Mouse (Mus musculus): ENCODE measurements around the gene Cpt1b. TPM values are rescaled to one million over a fixed set of nuclear protein-coding genes. Genes with fewer than 3 reads are reported as not detected.

The Cpt1b gene
- polyA plus RNA-seq, 1 experiment from 2014 or later = 0.73 TPM

DNA sequence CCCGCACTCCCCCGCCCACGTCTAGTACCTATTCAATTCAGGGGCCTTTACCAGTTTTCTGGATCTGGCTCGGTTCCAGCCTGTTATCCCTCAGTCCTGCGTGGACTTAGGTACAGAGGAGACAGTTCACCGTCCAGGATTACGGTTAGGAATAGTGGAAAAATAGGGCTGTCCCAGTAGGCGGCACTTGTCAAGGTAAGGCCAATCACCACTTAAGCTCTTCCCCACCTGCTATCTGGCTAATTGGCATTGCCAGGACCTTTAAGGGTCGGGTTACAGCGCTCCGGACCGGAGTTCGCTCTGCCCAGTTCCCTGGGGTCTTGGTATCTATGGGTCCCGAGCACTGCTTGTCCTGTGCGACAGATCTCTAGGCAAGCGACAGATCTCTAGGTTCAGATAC lies 48.7 kb downstream of the Cpt1b start, which contains the start of gene Tymp:
Gene Tymp (minus strand): TSS at position 83 of the 400 bp plus-strand sequence.
- Histone ChIP-seq H3K9me3 (no peaks in the 10 kb centered on the region), H3K36me3 (peaks cover 8% of the 10 kb centered on the region), H3K27me3 (peaks cover 62% of the 10 kb centered on the region), H3K4me2 (no peak within 1 kb of the TSS), H3K4me1 (replicated peaks) (peaks cover 40% of the 10 kb centered on the region), H3K27ac (replicated peaks) (no peak within 1 kb of the TSS), H3K9ac (no peak within 1 kb of the TSS), H3K4me3 (no peak within 1 kb of the TSS)
- WGBS = 27% methylated on average over 16 of the region's 16 CpGs
- ATAC-seq (ENCODE audit: low read depth) = no peak

DNA sequence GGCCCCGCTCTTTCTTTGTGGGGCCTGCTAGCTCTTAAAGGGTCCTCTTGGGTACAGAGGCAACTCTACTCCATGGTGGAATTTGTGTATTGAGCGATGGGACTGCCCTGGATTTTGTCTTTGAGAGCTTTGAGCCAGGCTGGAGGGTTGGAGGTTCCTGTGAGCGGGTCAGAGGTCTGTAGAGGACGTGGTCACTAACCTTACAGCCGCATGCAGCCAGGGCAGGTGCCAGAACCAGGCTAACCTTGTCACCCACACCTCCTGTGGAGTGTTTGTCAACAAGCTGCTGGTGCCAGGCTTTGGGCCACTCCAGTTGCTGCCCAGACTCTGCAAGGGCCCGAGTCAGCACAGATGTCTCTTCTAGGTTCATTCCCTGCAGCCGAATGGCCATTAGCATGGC lies 49.6 kb downstream of the Cpt1b start:
- Histone ChIP-seq H3K9me3 (no peaks in the 10 kb centered on the region), H3K4me2 (no peak overlapping the region), H3K4me1 (replicated peaks) (peaks cover 40% of the 10 kb centered on the region), H3K27me3 (peaks cover 60% of the 10 kb centered on the region), H3K27ac (replicated peaks) (no peak overlapping the region), H3K9ac (no peak overlapping the region), H3K36me3 (peaks cover 18% of the 10 kb centered on the region), H3K4me3 (no peak overlapping the region)
- 78% methylated on average over 7 of the region's 7 CpGs for WGBS
- no peak for ATAC-seq (ENCODE audit: low read depth)

DNA sequence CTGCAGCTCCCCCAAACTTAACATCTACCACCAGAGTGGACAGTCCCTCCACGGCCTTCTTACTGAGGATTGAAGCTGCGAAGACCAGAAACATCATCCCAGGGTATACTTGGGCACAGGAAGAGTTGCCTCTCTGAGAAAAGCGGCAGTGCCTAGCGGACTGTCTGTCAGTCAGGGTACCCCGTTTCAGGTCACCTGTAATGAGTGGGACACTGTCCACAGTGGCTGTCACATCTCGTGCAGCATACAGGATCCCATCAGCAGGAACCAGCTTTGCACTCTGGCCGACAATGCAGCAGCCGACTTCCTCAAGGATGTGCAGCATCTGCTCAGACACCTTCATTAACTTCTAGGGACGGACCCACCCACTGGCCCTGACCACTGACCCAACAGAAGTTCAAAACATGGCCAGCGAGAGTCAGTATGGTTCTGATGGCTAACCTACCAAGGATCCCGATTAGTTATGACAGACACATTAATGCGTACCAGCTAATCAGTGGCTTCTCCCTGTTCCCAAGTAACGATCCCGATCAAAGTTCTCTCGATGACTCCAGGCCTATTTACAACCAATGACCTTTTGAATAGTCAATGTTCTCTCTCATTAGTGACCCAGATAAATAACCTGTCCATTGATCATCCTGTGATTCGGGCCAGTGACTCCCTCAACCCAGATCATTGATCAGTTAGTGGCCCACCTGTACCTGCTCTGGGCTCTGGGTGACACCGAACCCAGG lies 50.7 kb downstream of the Cpt1b start:
- Histone ChIP-seq H3K4me3 (0 out of 2 replicates have a peak overlapping the region, but pooled peaks have one; percentile 62), H3K4me2 (no peak overlapping the region), H3K36me3 (peaks cover 28% of the 10 kb centered on the region), H3K9ac (no peak overlapping the region), H3K27me3 (peaks cover 50% of the 10 kb centered on the region), H3K27ac (replicated peaks) (no peak overlapping the region), H3K4me1 (replicated peaks) (peaks cover 40% of the 10 kb centered on the region), H3K9me3 (no peaks in the 10 kb centered on the region)
- no peak for ATAC-seq (ENCODE audit: low read depth)
- 92% methylated on average over 17 of the region's 17 CpGs for WGBS

GRCm38 (mm10) chr15:89374340-89374739 lies 51.3 kb downstream of the Cpt1b start:
- no peaks in the 10 kb centered on the region for H3K9me3 ChIP-seq
- 47% methylated on average over 9 of the region's 9 CpGs for WGBS
- peak overlapping the region; percentile 94 for H3K27ac ChIP-seq (replicated peaks)

DNA sequence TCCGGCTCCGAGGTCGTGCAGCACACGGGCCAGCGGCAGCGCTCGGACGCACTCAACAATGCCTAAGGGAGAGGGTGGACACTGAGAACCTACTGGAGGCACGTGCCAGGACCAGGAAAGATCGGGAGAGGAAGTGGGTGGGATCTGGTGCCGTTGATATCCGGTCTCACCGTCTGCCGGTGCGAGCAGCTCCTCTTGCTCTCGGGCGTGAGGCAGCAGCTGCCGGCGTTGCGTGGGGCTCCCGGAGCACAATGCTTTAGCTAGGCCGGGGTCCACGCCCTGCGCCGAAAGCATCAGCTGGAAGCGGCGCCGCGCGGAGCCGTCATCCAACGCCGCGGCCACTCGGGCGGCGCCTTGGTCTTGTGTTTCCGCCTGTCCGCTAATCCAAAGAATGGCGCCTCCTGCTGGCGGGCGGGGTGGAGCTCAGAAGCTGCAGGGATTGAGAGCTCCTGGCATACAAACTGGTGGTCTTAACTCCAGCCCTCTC lies 51.9 kb downstream of the Cpt1b start, which contains the start of gene Sco2:
Gene Sco2 (minus strand): TSS at position 85 of the 487 bp plus-strand sequence.
- H3K4me3 ChIP-seq = peak within 1 kb of the TSS; percentile 62
- peak within 1 kb of the TSS; percentile 94 for H3K27ac ChIP-seq (replicated peaks)
- peaks cover 32% of the 10 kb centered on the region for H3K4me1 ChIP-seq (replicated peaks)
- no peaks in the 10 kb centered on the region for H3K9me3 ChIP-seq
- peak; percentile 88 for ATAC-seq (ENCODE audit: low read depth)
- H3K9ac ChIP-seq = peak within 1 kb of the TSS; percentile 80
- H3K36me3 ChIP-seq = peaks cover 40% of the 10 kb centered on the region
- H3K27me3 ChIP-seq = peaks cover 38% of the 10 kb centered on the region
- under 1% methylated on average over 42 of the region's 42 CpGs for WGBS
- peak within 1 kb of the TSS; percentile 73 for H3K4me2 ChIP-seq

More at GRCm38 (mm10) chr15:89374340-89374739, 51.3 kb downstream of the Cpt1b start:
- Histone ChIP-seq H3K4me2 (peak overlapping the region; percentile 73), H3K4me1 (replicated peaks) (peaks cover 37% of the 10 kb centered on the region), H3K9ac (peak overlapping the region; percentile 80), H3K36me3 (peaks cover 35% of the 10 kb centered on the region), H3K27me3 (peaks cover 43% of the 10 kb centered on the region), H3K4me3 (peak overlapping the region; percentile 62)
- no peak for ATAC-seq (ENCODE audit: low read depth)

DNA sequence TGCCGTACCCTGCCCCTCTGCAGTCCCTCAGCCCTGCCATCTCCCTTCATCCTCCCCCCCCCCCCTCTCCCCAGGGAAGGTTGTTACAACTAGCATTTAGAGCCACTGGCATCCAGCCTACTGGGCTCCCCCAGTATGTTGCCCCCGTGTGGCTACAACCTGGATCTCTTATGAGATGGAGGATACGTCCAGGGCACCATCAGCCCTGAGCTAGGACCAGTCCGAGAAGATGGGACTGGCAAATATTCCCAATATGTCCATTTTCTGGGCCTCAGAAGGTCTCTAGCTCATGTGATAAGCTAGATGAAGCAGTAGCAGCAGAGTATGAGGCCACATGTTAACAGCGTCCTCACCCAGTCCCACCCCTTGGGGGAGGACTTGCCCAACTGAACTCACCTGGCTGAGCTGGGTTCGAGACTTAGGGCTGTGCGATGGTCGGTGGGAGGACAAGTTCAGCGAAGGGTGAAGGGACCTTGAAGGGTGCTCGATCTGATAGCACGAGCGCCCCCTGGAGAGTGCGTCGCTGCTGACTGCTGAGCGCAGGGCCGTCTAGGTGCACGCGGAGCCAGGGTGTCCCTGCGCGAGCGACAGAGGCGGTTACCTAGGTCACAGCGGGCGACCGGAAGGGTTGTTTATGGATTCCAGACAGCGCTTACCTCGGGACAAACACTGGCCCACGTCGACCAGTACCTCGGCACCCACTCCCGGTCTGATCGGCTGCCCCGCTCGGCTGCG lies 52.5 kb downstream of the Cpt1b start:
- H3K27me3 ChIP-seq = peaks cover 32% of the 10 kb centered on the region
- ATAC-seq (ENCODE audit: low read depth) = peak; percentile 87
- WGBS = 1% methylated on average over 35 of the region's 35 CpGs
- peak overlapping the region; percentile 80 for H3K9ac ChIP-seq
- no peaks in the 10 kb centered on the region for H3K9me3 ChIP-seq
- H3K4me2 ChIP-seq = peak overlapping the region; percentile 73
- peaks cover 46% of the 10 kb centered on the region for H3K36me3 ChIP-seq
- H3K4me1 ChIP-seq (replicated peaks) = peaks cover 26% of the 10 kb centered on the region
- peak overlapping the region; percentile 94 for H3K27ac ChIP-seq (replicated peaks)
- peak overlapping the region; percentile 62 for H3K4me3 ChIP-seq

GRCm38 (mm10) chr15:89372536-89372935 lies 53.1 kb downstream of the Cpt1b start:
- WGBS = 84% methylated on average over 7 of the region's 7 CpGs
- H3K9me3 ChIP-seq = no peaks in the 10 kb centered on the region
- H3K36me3 ChIP-seq = peaks cover 53% of the 10 kb centered on the region

GRCm38 (mm10) chr15:89372068-89372467 lies 53.6 kb downstream of the Cpt1b start:
- no peak for ATAC-seq (ENCODE audit: low read depth)
- Histone ChIP-seq H3K9me3 (no peaks in the 10 kb centered on the region), H3K4me1 (replicated peaks) (peaks cover 19% of the 10 kb centered on the region), H3K9ac (no peak overlapping the region), H3K27me3 (peaks cover 21% of the 10 kb centered on the region), H3K27ac (replicated peaks) (no peak overlapping the region), H3K4me3 (no peak overlapping the region), H3K4me2 (no peak overlapping the region), H3K36me3 (peaks cover 57% of the 10 kb centered on the region)
- WGBS = 88% methylated on average over 13 of the region's 13 CpGs

More at GRCm38 (mm10) chr15:89372536-89372935, 53.1 kb downstream of the Cpt1b start:
- no peak for ATAC-seq (ENCODE audit: low read depth)
- Histone ChIP-seq H3K27ac (replicated peaks) (no peak overlapping the region), H3K4me2 (peak overlapping the region; percentile 73), H3K4me3 (peak overlapping the region; percentile 62), H3K9ac (peak overlapping the region; percentile 80; the same call in 1 of the 2 replicates), H3K27me3 (peaks cover 25% of the 10 kb centered on the region), H3K4me1 (replicated peaks) (peaks cover 24% of the 10 kb centered on the region)

Other genes starting within 250 kb of the Cpt1b start
- 89.8 and 94.5 TPM in 2 replicates for gene Plxnb2, start 245.1 kb downstream of the Cpt1b start, polyA plus RNA-seq (2015; fragmentation: Nextera tagmentation; extraction: Ambion mirVana)
- 68.9 and 71.8 TPM in 2 replicates for gene Dennd6b, start 229.4 kb downstream of the Cpt1b start, polyA plus RNA-seq (2015; fragmentation: Nextera tagmentation; extraction: Ambion mirVana)
- 64.8 and 76.9 TPM in 2 replicates for gene Ppp6r2, start 214.3 kb downstream of the Cpt1b start, polyA plus RNA-seq (2015; fragmentation: Nextera tagmentation; extraction: Ambion mirVana)
- gene Sbf1, start 110.6 kb downstream of the Cpt1b start, polyA plus RNA-seq (2015; fragmentation: Nextera tagmentation; extraction: Ambion mirVana) = 81.8 and 90.0 TPM in 2 replicates
- not detected in 2 replicates for gene Adm2, start 103.1 kb downstream of the Cpt1b start, polyA plus RNA-seq (2015; fragmentation: Nextera tagmentation; extraction: Ambion mirVana)
- gene Miox, start 91.5 kb downstream of the Cpt1b start, polyA plus RNA-seq (2015; fragmentation: Nextera tagmentation; extraction: Ambion mirVana) = not detected in 2 replicates
- 34.1 and 35.1 TPM in 2 replicates for gene Lmf2, start 70.2 kb downstream of the Cpt1b start, polyA plus RNA-seq (2015; fragmentation: Nextera tagmentation; extraction: Ambion mirVana)
- 101 and 117 TPM in 2 replicates for gene Ncaph2, start 70.1 kb downstream of the Cpt1b start, polyA plus RNA-seq (2015; fragmentation: Nextera tagmentation; extraction: Ambion mirVana)
- 10.9 and 11.3 TPM in 2 replicates for gene Sco2, start 52.0 kb downstream of the Cpt1b start, polyA plus RNA-seq (2015; fragmentation: Nextera tagmentation; extraction: Ambion mirVana)
- gene Tymp, start 48.8 kb downstream of the Cpt1b start, polyA plus RNA-seq (2015; fragmentation: Nextera tagmentation; extraction: Ambion mirVana) = 2.0 and 2.2 TPM in 2 replicates
- gene Odf3b, start 46.6 kb downstream of the Cpt1b start, polyA plus RNA-seq (2015; fragmentation: Nextera tagmentation; extraction: Ambion mirVana) = 0.27 and 1.9 TPM in 2 replicates
- gene Klhdc7b, start 40.9 kb downstream of the Cpt1b start, polyA plus RNA-seq (2015; fragmentation: Nextera tagmentation; extraction: Ambion mirVana) = not detected in 2 replicates
- gene Syce3, start 15.4 kb downstream of the Cpt1b start, polyA plus RNA-seq (2015; fragmentation: Nextera tagmentation; extraction: Ambion mirVana) = not detected in 2 replicates
- 6.1 and 7.3 TPM in 2 replicates for gene C730034F03Rik, start 3.7 kb upstream of the Cpt1b start, polyA plus RNA-seq (2015; fragmentation: Nextera tagmentation; extraction: Ambion mirVana)
- 0.17 TPM in 1 of 2 replicates, not detected in the other for gene Gm44502, start 3.8 kb upstream of the Cpt1b start, polyA plus RNA-seq (2015; fragmentation: Nextera tagmentation; extraction: Ambion mirVana)
- 81.4 and 82.2 TPM in 2 replicates for gene Chkb, start 4.0 kb upstream of the Cpt1b start, polyA plus RNA-seq (2015; fragmentation: Nextera tagmentation; extraction: Ambion mirVana)
- gene Mapk8ip2, start 28.1 kb upstream of the Cpt1b start, polyA plus RNA-seq (2015; fragmentation: Nextera tagmentation; extraction: Ambion mirVana) = 77.3 and 78.0 TPM in 2 replicates
- 18.4 and 19.1 TPM in 2 replicates for gene Arsa, start 51.6 kb upstream of the Cpt1b start, polyA plus RNA-seq (2015; fragmentation: Nextera tagmentation; extraction: Ambion mirVana)
- 6.5 and 8.0 TPM in 2 replicates for gene Shank3, start 73.8 kb upstream of the Cpt1b start, polyA plus RNA-seq (2015; fragmentation: Nextera tagmentation; extraction: Ambion mirVana)
- gene Acr, start 142.5 kb upstream of the Cpt1b start, polyA plus RNA-seq (2015; fragmentation: Nextera tagmentation; extraction: Ambion mirVana) = 0.48 and 1.5 TPM in 2 replicates
- 70.7 and 82.4 TPM in 2 replicates for gene Rabl2, start 166.1 kb upstream of the Cpt1b start, polyA plus RNA-seq (2015; fragmentation: Nextera tagmentation; extraction: Ambion mirVana)

All from neural tube, embryonic 13.5 days (tissue).